Mouse (Mus musculus): ENCODE data around the gene Rapgef1.

GRCm38 (mm10) chr2:29732559-29732958, 113.0 kb downstream of the Rapgef1 start:
- TF ChIP-seq GATA1 (IDR thresholded peaks at IDR 0.05; ENCODE audit: borderline replicate concordance, low read length) (no peak), FLI1 (IDR thresholded peaks at IDR 0.05; ENCODE audit: low read length) (no peak)
